Mouse (Mus musculus): ENCODE measurements around the gene Brd1.
"Not testable (repeated sequence)": the region's sequence is repeated elsewhere in the genome, so short reads cannot be mapped to it uniquely, and the experiment has no call there.

Brd1 gene

GRCm38 (mm10) chr15:88733834-88734571, at the start of gene Brd1:
Brd1 (minus strand) TSS chr15:88734233.
- peak; percentile 82 for DNase-seq

- DNase-seq: not testable (repeated sequence)
These were observed 40.6 kb upstream of the Brd1 start for GRCm38 (mm10) chr15:88774630-88775029.

GRCm38 (mm10) chr15:88768537-88768936, 34.5 kb upstream of the Brd1 start:
- DNase-seq: no peak

GRCm38 (mm10) chr15:88766139-88766538, 32.1 kb upstream of the Brd1 start:
- not testable (repeated sequence) for DNase-seq

- no peak for DNase-seq
These were observed 27.5 kb upstream of the Brd1 start for GRCm38 (mm10) chr15:88761551-88761950.

- DNase-seq: no peak
These were observed 24.0 kb upstream of the Brd1 start for GRCm38 (mm10) chr15:88758061-88758460.

GRCm38 (mm10) chr15:88755761-88756160, 21.7 kb upstream of the Brd1 start:
- no peak for DNase-seq

GRCm38 (mm10) chr15:88754896-88755295, 20.9 kb upstream of the Brd1 start:
- no peak for DNase-seq

- DNase-seq: no peak
These were observed 18.3 kb upstream of the Brd1 start for GRCm38 (mm10) chr15:88752403-88752733.

GRCm38 (mm10) chr15:88751564-88752402, 17.8 kb upstream of the Brd1 start, which contains the start of gene Zbed4:
Zbed4 (plus strand) TSS chr15:88751660.
- DNase-seq: peak; percentile 51

- DNase-seq: peak; percentile 100
These were observed 16.9 kb upstream of the Brd1 start for GRCm38 (mm10) chr15:88750677-88751563.

GRCm38 (mm10) chr15:88750032-88750431, 16.0 kb upstream of the Brd1 start:
- DNase-seq: no peak

- not testable (repeated sequence) for DNase-seq
These were observed 15.6 kb upstream of the Brd1 start for GRCm38 (mm10) chr15:88749617-88750016.

- no peak for DNase-seq
These were observed 11.9 kb upstream of the Brd1 start for GRCm38 (mm10) chr15:88745926-88746325.

- no peak for DNase-seq
These were observed 11.3 kb upstream of the Brd1 start for GRCm38 (mm10) chr15:88745347-88745746.

GRCm38 (mm10) chr15:88743371-88743770, 9.3 kb upstream of the Brd1 start:
- not testable (repeated sequence) for DNase-seq

- DNase-seq: no peak
These were observed 7.3 kb upstream of the Brd1 start for GRCm38 (mm10) chr15:88741366-88741765.

GRCm38 (mm10) chr15:88738466-88738865, 4.4 kb upstream of the Brd1 start:
- DNase-seq: no peak

GRCm38 (mm10) chr15:88736166-88736565, 2.1 kb upstream of the Brd1 start:
- no peak for DNase-seq

GRCm38 (mm10) chr15:88733041-88733751, 837 bp downstream of the Brd1 start:
- peak; percentile 55 for DNase-seq

GRCm38 (mm10) chr15:88732405-88733020, 1.5 kb downstream of the Brd1 start:
- no peak for DNase-seq

- DNase-seq: no peak
These were observed 3.3 kb downstream of the Brd1 start for GRCm38 (mm10) chr15:88730717-88731116.
